Mouse (Mus musculus) ovary, postnatal 14 days (tissue): Measurements from ENCODE around the gene Mst1.

Source experiments
- DNase-seq: peaks from one replicate; pipeline ENCODE4 v3.0.0; 2022; ENCODE audit warnings: low spot score

The Mst1 gene

GRCm38 (mm10) chr9:108129042-108129948 is 49.1 kb downstream of the Mst1 start:
- DNase-seq = no peak

GRCm38 (mm10) chr9:108131502-108131901 is 51.3 kb downstream of the Mst1 start:
- no peak for DNase-seq

- no peak for DNase-seq
These were observed 52.1 kb downstream of the Mst1 start for GRCm38 (mm10) chr9:108132373-108132772.

- no peak for DNase-seq
These were observed 53.2 kb downstream of the Mst1 start for GRCm38 (mm10) chr9:108133478-108133877.
